Mouse (Mus musculus): ENCODE data around the gene Foxp1.
A peak's percentile ranks its signal among the peaks of the same experiment; 100 is the strongest.

Gene Foxp1

GRCm38 (mm10) chr6:99350156-99350555, 172.4 kb downstream of the Foxp1 start:
- DNase-seq: no peak

DNA sequence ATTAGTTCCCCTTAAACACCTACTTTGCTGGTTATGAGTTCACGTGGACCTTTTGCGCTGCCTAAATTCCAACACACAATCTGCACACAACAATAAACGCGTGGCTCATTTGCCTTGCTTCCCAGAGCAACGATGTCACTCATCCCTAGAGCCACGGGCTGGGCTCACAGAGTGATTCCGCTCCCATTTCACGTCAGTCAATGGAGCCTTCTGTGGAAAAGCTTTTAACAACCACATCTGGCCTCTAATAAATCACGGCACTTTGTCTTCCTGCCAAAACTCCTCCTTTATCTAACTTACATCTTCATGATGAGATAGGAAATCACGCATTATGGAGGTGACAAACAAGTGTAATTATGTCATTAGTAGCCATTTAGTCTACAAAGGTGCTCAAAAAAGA, 174.7 kb downstream of the Foxp1 start:
- DNase-seq: peak; percentile 56

- DNase-seq: no peak
Measured at GRCm38 (mm10) chr6:99344966-99345365, 177.6 kb downstream of the Foxp1 start.

DNA sequence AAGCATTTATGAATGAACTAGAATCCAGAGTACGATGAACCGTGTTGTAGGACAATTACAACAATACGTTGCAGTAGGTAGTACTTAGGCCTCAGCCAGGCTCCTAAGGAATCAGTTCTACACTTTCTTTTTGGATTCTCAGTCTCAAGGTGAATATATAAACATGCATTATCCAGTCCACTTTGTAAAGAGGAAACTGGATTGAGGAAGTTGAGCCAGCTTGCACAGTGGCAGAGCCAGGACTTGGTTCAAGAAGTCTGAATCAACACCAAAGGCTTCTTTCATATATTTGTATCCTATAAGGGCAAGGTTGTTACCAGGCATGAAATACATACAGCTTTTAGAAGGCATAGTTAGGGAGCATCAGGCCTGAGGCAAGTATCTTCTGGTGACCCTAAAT, 178.2 kb downstream of the Foxp1 start:
- no peak for DNase-seq

DNA sequence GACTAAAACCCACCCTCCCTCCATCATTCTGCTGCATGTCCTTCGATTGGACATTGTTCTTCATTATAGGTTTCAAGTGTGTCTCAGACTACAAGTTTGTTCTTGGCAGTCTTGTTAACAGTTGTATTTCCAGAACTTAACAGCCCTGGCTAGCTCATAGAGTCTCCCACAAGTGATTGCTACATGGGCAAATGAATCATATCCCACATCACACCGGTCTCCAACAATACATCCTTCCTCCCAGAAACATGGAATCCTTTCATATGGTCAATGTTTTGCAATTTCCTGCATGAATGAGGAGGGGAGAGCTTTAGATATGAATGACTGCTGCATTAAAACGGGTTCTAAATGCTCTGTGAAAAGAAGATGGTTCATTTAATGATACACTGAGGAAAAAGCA, 178.7 kb downstream of the Foxp1 start:
- no peak for DNase-seq

DNA sequence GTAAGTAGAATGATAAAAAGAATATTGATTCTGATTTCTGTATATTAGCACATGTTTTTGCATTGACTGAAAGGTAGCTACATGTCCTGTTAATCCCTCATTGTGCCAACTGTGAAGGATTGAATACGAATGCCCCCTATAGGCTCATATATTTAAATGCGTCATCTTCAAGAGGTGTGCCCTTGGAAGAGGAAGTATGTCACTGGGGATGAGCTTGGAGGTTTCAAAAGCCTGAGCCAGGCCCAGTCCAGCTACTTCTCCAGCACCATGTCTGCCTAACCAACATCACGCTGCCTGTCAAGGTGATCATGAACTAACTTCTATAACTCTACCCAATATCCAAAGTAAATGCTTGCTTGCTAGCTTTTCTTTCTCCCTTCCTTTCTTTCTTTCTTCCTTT, 180.1 kb downstream of the Foxp1 start:
- DNase-seq: no peak

- DNase-seq: no peak
Measured at GRCm38 (mm10) chr6:99340902-99341301, 181.6 kb downstream of the Foxp1 start.

- no peak for DNase-seq
Measured at GRCm38 (mm10) chr6:99339986-99340721, 182.4 kb downstream of the Foxp1 start.

- peak; percentile 29 for DNase-seq
Measured at GRCm38 (mm10) chr6:99339343-99339620, 183.2 kb downstream of the Foxp1 start.

- DNase-seq: no peak
Measured at GRCm38 (mm10) chr6:99338593-99339342, 183.8 kb downstream of the Foxp1 start.

DNA sequence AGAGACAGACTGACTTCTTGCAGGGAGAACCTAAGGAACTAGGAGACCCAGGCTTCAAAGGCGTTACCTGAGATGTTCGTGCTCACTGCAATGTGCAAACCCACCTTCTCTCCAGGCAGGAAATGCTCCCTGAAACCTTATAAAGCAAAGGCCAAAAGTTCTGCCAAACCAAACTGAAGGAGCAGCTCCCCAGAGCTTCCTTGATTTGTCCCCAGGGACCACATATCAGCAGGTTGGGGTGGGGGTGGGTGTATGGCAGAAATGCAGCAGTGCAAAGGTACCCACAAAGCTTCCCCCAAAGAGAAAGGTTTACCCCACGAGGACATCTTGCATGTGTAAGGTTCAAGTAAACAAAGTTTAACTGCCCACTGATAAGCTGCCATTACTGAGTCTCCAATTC, 184.3 kb downstream of the Foxp1 start:
- DNase-seq: no peak

- no peak for DNase-seq
Measured at GRCm38 (mm10) chr6:99337575-99337974, 184.9 kb downstream of the Foxp1 start.

DNA sequence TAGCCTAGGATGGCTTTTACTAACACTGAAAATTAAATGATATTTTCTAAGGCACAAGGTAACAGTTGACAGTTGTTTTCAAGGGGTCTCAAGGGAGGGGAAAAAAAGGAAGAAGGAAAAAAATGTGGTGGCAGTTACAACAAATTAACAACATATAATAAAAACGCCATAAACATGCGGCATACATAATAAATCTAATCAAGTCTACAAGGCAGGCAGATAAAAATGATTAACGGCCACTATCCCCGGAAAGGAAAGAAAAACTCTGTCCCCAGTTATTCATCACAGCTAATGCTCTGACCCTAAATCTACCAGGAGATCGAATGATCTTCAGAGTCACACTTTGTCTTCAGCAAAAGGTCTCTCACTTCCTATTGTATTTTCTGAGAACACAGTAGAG, 186.3 kb downstream of the Foxp1 start:
- peak; percentile 25 for DNase-seq

DNA sequence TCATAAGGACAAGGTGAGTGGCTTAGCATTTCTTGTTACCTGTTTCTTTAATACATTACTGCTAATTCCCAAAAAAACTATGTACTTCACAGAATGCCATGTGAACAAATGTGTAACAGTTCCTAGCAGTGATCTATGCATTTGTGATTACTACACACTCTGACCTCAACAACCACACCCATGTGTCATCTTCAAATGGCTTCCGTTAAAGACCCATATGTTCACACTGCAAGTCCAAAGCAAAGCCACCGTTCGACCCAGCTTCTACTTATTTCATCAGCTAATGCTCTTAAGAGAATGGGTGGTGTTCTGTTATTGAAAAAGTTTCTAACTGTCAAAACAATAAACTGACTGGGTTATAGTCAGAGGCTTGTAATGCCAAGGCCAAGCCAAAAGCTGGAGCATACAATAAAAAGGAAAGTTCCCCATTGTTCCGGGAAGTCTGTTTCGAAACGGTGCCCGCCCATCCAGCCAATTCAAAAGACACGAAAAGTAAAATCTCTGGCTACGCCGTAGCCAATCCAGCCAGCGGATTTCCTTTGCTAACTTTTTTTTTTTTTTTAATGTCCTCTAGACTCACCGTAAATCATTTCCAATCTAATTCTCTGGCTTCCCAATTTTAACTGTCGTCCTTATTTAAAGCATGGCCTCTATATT, 187.2 kb downstream of the Foxp1 start:
- peak; percentile 33 for DNase-seq

DNA sequence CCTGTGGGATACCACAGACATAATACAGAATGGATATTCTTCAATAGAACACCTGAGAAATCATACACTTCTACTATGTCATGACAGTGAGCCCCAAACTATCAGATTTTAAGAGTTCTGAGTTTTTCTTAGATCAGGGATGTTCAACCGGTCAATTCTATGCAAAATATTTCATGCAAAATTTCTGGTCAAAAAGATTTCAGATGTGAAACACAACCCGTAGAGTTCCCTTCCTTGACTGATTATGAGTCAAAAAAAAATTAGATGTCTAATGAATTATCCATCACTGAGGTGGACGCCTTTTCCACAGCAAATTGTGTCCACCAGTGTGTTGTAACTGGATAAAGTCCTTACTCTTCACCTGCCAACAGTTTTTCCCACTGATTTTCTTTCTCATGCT, 188.3 kb downstream of the Foxp1 start:
- no peak for DNase-seq

DNA sequence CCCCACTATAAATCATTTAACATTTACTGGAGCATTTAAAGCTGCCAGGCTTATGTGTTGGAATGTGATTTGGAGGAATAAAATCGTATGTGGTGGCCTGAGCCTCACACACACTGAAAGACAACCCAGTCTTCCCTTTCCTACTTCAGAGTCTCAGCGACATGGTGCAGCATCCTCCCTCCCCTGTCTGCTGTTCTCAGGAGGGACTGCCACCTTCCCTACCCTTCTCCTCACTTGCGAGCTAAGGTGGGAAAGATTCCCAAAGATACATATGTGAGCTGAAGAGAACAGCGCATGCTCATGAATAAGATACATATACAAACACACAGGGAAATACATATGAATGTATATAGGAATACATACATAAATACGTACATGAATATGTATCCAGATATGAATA, 189.4 kb downstream of the Foxp1 start:
- no peak for DNase-seq

DNA sequence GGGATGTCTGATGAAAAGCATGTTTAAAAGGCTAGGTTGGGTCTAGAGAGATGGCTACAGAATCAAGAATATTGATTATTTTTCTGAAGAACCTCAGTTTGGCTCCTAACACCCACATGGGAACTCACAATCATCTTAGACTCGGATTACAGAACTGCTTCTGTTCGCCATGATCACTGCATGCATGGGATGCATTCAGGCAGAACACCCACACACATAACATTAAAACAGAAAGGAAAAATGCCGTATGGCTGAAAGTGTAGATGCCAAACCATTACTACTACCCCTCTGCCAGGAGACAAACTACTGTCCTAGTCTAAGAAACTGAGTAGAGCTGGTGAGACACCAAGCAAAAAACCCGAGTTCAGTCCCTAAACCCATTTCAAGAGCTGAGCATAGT, 192.4 kb downstream of the Foxp1 start:
- DNase-seq: no peak

GRCm38 (mm10) chr6:99328634-99329033, 193.9 kb downstream of the Foxp1 start:
- DNase-seq: no peak

- DNase-seq: no peak
Measured at GRCm38 (mm10) chr6:99328146-99328545, 194.4 kb downstream of the Foxp1 start.

GRCm38 (mm10) chr6:99327721-99328120, 194.8 kb downstream of the Foxp1 start:
- DNase-seq: no peak

DNA sequence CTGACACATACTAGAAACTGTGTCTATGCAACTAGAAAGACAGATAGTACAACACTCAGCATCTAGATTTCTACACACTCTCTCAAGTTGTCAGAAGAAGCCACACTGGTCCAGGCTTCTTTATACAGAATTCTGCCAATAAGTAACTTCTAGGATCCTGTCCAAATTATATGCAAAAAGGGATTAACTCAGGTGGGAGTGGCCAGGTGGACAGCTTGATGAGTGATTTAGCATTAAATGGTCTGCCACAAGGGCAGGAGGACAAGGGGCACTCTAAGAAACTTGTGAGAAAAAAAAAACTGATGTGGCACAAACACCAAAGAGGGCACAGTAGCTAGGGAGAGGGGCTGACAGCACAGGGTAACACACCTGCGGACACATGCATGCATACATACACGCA, 196.6 kb downstream of the Foxp1 start:
- no peak for DNase-seq

GRCm38 (mm10) chr6:99325461-99325860, 197.1 kb downstream of the Foxp1 start:
- DNase-seq: no peak

DNA sequence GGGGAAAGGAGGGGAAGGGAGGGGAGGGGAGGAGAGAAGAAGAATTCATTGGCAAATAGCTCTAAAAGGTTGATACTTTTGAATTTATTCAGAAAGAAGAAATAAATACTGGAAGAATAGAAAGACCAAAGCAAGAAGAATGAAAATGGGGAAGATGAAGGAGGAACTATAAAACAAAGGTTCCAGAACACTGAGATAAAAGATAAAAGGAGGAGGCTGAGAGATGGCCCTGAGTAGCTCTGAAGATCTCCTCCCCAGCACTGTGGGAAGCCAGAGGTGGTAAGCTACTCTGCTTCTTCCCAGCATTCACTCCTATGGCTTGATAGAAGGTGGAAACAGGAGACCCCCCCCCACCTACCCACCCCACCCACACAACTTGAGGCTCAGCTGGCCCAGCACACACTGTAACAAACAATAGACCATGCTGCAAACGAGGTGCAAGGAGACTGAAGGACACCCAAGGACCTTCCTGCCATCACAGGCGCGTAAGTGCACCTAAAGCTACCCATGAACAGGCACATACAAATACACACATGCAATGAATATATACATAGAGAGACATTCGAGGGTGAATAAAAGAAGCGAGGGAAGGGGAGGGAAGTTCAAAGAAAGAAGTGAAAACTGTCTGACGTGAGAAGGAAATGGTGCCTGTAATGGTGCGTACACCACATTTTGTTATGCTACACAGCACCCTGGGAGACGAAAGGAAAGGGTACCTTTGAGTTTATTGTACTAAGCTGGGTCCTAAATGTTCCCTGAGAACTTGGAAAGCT, 200.2 kb downstream of the Foxp1 start:
- DNase-seq: no peak

DNA sequence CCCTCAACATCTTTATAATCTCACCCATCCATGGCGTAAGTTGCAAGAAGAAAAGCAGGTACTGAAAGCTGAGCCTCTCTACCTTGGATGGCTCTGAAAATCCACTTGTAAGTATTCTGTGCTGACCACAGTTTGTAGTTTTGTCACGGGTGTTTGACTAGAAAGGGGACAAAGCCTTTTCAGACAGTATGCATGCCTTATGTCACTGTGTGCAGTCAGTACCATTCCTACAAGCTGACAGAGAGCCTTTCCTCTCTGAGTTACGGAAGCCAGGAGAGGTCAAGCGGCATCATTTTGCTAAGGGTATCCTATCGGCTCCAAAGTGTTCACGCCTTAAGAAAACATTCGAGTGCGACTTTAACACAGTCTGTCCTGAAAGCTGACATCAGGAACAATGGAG, 202.1 kb downstream of the Foxp1 start:
- no peak for DNase-seq
